Mouse (Mus musculus) inflammation-experienced regulatory T-cells, adult 6 months (primary cell): ENCODE measurements around the gene Esrp2. TPM values are rescaled to one million over a fixed set of nuclear protein-coding genes. Genes with fewer than 3 reads are reported as not detected.

Experiments used
- ATAC-seq: one replicate; pipeline ENCODE4 v1.8.0; 2017
- polyA plus RNA-seq, 3 experiments: library from polyadenylated mRNA; unstranded; fragments of 100-300 nt; shearing (Covaris generic); gene quantifications; one replicate each; pipeline ENCODE4 v1.2.1; 2017

Esrp2 gene
- polyA plus RNA-seq, result under 1 TPM in 2 of 3 experiments, not detected in 1; 0.20 to 0.64 TPM

DNA sequence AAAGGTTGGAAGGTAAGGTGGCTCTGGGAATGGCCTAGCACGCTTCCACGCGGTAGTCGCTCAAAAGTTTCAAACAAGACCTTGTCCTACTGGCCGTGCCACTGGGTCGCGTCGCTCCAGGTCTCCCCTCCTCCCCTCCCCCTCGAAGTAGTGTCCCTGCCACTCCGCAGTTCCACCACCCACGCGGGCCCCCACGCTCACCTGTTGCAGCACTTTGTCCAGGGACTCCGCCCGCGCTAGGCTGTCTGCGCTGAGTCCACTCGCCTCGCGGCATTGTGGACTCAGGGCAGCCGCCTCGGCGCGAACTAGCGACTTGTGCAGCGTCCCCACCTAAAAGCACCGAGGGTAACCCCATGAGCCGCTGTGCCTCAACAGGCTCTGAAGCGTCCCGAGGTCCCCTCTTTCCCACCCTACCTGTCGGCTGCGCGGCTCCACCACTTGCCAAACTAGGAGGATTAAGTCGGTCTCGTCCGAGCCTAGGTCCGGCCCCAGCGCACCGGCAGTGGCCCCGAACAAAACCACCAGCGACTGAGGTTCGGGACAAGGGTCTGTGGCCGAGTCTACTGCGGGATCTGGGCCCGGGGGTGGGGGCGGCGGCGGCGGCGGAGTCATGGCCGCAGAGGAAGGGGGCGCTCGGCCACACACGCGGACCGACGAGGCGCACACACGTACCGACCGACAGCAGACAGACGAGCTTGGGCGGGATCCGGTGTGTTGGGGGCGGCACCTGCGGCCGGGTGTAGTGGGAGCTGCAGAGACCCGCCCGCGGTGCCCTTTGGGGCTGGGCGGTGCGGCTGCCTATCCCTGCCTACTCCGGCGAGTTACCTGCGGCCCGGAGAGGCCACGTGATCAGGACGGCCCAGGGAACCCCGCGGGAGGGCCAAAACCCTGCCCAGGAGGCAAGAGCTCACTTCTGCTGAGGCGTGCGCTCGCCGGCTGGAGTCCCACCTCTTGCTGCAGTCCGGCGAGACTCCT, at the start of gene Esrp2:
Gene Esrp2 (minus strand): TSS at position 819 of the 975 bp plus-strand sequence.
- peak; percentile 33 for ATAC-seq

DNA sequence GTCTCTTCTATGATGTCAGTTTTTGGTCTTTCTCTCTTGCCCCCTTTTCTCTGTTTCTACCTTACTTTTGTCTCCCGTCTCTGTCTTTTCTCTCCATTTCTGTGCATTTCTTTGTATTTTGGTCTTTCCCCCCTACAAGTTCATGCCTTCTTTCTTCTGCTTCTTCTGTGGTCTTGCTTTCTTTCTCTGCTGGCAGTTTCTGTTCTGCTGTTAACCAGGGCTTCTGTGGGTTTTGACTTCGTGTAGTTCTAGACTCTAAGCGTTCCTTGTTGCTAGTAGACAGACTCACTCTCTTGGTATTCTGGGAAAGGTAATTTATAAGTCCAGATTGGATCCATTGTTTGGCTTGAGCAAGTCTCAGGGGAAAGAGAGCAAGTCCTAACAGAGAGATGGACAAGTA, 49.6 kb upstream of the Esrp2 start:
- no peak for ATAC-seq

DNA sequence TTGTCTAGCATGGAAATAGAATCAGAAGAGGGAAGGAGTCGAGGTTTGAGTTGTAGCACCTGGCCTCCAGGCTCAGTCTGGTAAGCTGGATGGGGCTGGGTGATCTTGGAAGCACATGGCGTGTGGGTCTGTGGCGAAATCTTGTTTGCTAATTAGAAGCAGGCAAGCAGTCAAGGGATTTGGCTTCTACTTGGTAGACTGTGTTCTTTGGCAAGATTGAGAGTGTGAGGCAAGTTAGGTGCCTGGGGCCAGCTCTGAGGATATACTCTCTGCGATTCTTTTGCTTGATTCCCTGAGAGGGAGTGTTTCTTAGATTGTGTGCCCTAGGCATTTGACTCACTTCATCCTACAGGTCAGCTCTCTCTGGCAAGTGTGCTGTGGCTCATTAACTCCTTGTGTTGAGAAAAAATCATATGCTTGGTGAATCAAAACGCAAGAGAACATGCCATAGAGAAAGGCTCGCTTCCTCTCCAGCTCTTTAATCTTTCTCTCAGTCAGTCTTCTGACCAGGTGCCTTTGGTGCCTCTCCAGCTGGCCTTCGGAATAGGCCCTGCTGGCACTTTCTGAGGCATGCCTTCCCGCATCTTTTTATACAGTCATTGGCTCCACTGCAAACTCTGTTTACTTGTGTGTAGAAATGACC, 49.0 kb upstream of the Esrp2 start:
- ATAC-seq, result no peak

DNA sequence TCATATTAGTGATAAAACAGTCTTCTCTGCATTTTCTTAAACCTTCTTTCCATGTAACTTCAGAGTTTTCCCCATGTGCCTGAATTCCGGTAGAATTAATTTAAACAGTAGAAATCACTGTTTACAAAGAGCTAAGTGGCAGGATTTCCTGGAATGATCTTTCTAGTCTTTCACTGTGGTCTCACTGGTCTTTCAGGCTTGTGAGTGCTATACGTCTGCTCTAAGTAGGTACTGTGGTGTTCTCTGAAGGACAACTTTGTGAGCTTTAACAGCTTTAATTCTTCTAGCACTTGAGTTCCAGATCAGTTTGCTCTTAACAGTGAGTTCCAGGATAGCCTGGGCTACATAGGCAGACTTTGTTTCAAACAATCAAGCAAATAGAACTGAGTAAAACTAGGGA, 41.7 kb upstream of the Esrp2 start:
- no peak for ATAC-seq

DNA sequence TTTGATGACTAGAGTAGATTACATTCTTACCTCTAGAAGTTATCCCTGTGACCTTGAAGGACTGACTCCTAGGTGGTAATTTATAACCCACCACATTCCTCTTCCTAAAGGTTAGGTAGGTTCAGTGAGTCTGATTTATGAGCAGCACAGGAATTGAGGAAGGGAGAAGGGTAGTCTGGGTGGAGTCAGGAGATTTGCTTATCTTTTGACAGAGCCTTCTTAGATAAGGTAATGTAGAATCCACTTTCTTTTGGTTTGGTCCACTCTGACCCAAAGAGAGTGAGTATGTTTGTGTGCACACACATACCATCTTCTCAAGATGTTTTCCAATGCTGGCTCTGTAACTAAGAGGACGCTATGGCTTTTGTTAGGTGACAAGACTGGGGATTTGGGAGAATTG, 40.8 kb upstream of the Esrp2 start:
- no peak for ATAC-seq

DNA sequence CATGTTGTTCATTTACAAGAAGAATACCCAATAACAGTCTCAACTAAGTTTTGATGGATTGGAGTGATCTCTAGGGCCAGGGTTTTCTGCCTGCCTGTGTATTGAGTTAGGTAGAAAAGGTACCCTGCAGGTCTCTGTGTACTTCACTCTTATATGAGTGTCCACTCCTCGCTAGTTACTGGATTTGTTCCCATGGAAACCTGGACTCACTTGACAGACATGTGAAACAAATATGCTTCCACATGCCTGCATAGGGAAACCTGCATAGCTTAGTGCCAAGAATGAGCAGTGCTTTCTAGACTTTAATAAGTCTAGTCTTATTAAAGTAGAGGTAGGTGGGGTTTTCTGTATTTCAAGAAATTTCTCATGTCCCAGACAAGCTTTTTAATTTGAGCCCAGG, 40.1 kb upstream of the Esrp2 start:
- no peak for ATAC-seq

DNA sequence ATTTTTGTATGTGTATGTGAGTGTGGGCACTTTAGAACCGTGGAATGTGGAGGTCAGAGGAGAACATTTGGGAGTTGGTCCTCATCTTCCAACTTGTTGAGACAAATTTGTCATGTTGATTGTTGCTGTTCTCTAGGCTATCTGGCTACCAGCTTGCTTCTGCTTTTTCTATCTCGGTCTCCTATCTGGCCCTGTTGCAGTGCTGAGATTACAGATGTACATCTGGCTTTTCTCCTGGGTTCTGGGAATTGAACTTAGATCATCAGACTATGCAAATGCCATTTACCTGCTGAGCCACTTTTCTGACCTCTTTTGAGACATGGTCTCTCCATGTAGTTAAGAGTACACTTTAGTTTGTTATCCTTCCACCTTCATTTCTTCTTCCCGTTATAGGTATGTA, 36.8 kb upstream of the Esrp2 start:
- no peak for ATAC-seq

DNA sequence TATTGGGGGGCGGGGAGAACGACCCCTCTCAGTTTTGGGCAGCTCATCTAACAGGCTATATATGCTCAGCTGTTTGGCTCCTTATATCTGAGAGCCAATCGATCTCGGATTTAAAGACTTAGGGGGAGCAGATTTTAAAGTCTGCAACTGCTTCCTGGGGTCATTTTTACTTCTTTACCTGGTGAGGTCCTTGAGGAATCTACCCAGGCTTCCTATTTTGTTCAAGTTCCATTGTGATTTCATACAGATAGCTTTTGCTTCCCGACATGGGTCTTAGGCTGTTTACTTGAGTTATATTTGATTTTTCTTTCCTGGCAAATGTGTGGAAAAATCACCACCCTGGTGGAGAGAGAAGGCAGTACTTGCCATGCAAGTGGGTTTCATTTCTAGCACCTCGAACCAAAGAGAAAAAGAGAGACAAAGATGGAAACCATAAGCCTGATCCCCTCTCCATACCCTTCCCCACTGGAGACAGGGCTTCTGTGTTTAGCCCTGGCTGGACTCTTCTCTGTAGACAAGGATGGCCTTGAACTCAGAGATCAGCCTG, 33.2 kb upstream of the Esrp2 start:
- ATAC-seq, result no peak

DNA sequence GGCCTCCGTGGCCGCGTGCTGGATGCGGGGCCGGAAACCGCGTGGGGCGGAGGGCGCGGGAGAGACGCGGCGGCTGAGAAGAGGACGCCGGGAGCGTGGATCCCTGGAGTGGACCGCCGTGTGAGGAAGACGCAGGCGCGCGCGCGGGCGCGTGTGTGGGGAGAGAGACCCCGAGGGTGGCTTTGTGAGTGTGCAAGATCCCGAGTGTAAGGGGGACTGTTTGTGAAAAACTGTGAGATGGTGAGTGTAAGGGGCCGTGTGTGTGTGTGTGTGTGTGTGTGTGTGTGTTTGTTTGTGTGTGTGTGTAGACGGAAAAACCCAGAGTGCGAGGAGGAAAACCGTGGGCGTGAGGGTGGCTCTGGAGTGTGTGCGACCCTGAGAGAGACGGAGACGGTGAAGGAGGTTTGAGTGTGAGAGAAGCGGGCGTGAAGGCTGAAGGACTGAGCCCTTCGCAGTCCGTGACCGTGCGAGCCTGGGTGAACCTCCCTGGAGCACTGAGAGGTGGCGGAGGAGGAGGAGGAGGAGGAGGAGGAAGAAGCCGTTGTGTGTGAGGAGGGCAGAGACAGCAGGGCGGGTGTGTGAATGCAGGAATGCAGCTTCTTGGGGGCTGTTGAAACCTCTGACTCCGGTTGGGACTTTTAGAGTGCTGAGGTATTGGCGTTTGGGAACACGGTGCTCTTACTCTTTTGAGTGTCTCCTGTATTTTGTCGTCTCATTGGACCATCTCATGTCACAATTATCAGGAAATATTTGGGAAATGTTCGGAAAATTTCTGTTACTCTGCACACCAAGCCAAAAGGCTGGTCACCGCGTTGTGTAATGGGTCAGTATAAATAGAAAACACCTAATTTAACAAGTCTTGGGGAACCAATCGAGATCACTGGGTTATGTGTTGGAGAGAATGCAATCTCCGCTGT, 32.5 kb upstream of the Esrp2 start:
- peak; percentile 23 for ATAC-seq

DNA sequence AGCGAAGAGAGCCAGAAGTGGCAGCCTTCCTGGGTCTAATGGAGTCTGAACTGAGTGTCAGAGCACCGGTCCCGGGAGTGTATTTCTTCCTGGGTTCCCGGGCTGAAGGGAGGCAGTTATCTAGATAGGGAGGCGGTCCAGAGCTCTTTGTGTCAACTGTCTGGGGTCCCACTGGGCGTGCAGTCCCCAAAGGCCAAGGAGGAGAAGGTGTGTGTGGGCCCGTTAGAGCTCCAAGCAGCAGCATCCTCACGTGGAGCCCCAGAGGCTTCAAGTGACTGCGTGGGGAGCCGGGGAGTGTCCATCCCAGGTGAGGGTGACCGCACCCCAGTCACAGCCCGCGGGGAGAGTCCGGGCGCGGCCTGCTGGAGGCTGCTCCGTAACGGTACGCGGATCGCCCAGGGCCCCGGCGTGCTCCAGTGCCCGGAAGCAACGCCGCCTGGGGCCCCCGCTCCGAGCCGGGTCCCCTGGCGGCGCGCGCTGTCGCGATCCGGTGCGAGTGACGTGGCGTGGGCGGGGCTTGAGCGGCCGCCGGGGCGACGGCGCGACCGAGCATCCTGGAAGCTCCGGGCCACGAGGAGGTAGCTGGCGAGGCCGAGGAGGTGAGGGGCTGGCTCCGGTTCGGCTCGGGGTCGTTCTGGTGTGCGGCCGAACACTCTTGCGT, 31.7 kb upstream of the Esrp2 start, which contains the start of gene Slc7a6:
Gene Slc7a6 (plus strand): TSS at position 502 of the 661 bp plus-strand sequence.
- peak; percentile 83 for ATAC-seq

DNA sequence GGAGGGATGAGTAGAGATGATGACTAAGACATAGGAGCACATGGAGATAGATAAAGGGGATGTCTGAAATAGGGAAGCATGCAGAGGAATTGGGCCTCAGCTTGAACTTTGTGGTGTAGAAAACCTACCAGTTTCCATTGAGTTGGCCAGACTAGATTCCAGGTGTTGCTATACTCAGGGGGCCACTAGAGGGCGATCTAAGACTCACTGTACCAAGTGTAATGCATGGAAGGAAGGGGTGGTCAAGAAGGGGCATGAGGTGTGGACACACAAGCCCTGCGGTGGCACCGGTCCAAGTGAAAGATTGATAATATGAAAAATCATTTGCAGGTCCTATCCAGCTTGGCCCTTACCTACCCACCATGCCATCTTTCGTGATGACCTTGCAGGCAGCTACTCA, 28.7 kb upstream of the Esrp2 start:
- no peak for ATAC-seq

DNA sequence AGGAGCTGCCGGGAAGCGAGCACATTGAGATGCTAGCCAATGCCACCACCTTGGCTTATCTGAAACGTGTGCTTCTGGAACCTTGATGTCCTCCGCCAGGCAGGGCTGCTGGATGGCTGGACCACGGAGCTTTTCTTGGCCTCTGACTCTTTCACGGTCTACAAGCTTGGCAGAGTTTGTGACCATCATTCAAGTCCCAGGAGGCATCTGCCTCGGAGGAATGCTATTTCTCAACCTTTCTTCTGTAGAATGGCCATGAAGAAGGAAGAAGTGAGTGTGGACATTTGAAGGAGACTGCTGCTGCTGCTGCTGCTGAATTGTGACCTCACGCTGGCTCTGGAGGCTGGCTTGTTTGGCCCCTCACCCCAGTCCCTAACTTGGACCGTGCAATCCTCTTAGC, 26.5 kb upstream of the Esrp2 start:
- no peak for ATAC-seq

DNA sequence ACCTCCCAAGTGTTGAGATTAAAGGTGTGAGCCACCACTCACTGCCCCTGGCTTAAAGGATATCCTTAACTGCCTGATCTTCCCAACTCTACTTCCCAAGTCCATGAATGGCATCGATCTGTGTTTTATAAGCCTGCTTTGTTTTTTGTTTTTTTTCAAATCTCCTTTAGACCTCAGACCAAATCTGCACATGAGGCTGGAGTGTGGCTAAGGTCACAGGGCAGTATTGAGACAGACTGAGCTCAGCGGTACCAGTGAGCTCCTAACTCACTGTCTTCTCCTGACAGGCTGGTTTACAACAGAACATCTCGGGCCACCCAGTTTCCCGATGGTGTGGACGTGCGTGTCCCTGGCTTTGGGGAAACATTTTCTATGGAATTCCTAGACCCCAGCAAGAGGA, 23.1 kb upstream of the Esrp2 start:
- no peak for ATAC-seq

DNA sequence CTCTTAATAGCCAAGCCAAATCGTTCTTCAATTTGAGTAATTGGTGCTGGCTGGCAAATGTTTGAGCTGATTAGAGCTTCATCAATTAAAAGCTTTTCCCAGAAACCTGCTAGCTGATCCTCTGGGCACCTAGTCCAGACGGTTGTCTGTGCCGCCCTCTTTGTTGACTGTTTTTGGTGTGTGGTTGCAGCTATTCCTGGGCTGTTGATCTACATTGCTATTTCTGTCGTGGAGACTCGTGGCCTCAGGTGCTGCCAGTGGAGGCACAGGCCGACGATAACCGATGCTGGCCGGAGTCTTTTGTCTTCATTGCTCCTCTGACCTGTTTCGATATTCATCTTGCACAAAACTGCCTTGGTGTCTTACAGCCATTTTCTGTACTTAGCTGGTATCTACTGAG, 21.6 kb upstream of the Esrp2 start:
- no peak for ATAC-seq

DNA sequence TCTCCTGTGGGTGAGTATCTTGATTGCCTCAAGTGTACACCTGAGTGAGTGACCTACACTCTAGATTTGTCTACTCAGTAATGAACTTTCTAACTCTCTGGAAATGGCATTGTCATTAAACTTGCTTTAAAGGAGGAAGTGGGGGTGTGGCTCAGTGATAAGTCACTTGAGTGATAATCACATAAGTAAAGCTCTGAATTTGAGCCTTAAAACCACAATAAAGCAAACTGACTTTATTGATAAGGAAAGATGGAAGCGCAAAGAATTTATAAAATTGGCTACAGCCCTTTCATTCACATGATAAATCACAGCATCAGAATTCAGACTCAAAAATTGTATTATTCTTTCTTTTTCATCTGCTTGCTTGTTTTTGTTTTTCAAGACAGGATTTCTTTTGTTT, 20.6 kb upstream of the Esrp2 start:
- no peak for ATAC-seq

DNA sequence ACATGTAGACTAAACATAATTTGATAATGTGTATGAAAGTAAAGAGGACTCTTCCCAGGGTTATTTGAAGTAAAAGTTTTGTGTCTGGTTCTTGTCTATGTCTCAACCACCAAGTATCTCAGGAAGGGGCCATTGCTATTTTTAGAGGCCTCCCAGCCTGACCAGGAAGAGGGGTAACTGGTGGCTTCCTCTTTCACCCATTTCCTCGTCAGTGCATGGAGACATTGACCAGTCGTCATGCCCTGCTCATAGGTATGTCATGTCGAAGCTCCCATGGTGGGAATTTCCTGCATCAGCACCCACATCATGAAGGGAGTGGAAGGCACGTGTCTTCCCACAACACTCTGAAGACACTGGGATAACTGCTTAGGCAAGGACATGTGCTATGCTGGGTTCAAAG, 16.1 kb upstream of the Esrp2 start:
- no peak for ATAC-seq

DNA sequence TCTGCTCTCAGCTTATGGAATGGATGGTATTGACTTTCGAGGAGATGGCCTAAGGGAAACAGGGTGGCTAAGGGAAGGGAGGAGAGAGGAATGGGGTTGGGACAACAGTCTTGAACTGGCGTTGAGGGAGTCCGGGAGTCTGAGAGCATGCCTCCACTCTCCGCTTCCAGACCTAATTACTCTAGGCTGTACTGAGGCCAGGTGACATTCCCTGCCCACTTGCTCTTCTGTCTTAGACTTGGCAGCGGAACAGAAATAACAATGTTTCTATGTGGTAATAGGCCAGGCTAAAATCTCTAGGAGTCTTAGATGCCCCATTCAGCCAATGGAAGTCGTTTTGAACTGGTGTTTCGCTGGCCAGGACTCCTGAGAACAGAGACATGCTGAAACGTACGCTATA, 14.3 kb upstream of the Esrp2 start:
- no peak for ATAC-seq

DNA sequence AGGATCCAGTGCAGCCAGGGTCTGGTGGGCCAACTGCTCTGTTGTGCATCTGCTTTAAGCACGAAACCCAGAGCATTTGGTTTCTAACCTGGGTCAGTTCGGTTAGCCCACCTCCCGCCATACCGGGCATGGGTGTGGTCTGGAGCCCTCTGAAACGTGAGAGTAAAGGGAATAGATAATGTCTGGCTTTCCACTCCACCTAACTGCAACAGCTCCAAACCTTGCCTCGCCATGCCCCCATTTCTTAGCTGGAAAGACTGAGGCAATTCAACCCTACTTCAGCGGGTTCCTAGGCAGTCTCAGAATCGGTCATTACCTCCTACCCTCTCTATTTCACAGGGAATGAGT, 13.9 kb upstream of the Esrp2 start:
- no peak for ATAC-seq

DNA sequence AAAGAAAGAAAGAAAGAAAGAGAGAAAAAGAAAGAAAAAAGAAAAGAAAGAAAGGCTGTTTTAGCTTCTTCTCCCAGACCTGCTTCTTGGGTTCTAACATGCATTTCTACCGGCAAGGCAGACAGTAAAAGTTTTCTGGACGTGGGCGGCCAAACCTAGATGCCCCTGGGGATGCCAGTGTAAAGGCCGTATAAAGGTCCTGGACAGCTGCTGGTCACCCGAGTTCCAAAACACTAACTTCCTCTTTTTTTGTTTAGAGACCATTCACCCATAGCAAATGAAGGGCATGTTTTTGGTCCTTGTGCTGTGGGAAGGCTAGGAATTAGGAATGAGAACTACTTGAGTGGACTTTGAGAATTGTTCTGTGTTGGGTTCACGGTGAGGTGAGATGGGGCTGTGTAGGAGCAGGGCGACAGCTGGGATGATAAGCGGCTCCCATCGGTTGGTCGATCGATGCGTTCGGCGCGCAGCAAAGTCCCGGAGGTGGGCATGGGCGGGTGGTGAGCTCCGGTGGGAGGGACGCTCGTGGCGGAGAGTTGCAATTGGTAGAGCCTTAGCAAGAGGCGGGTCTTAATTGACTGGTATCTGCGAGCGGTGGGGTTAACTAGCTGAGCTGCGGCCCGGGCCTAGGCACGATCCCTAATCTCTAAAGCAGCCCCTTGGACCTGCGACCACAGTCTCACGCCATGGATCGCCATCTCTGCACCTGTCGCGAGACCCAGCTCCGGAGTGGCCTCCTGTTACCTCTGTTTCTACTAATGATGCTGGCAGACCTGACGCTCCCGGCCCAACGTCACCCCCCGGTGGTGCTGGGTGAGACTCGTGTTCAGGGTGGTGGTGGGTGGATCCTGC, 13.3 kb upstream of the Esrp2 start, which contains the start of gene Pla2g15:
Gene Pla2g15 (plus strand): TSS at position 599 of the 852 bp plus-strand sequence.
- peak; percentile 100 for ATAC-seq

DNA sequence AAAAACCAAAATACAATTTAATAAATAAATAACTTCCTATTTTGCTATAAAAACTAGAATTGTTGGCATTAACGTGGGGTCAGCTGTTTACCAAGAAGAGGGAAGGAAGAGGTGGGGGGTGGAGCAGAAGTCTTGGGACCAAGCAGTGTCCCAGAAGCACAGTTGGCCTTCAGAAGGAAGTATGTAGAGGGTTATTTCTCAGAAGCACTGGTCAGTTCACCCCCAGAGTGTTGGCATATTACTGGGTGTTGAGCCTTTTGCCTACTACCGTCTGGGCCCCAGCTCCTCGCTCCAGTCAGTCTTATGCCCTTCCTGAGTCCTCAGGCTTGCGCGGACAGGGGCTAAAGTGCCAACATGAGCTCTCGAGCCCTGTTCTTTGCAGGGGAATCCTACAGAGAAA, 12.3 kb upstream of the Esrp2 start:
- ATAC-seq, result no peak
